Mouse (Mus musculus) CD4-positive, CD25-positive, alpha-beta regulatory T cell, adult 4 months (primary cell): Measurements from ENCODE around the gene Ergic3. TPM values are rescaled to one million over a fixed set of nuclear protein-coding genes. Genes with fewer than 3 reads are reported as not detected.

Source experiments
- ATAC-seq: one replicate; pipeline ENCODE4 v1.8.0; 2017
- polyA plus RNA-seq, 2 experiments: library from polyadenylated mRNA; unstranded; fragments of 100-300 nt; shearing (Covaris generic); gene quantifications; one replicate each; pipeline ENCODE4 v1.2.1; 2017

The Ergic3 gene
- polyA plus RNA-seq: 100 to 1,000 TPM; 131 to 182 TPM

- ATAC-seq: peak; percentile 99
Measured at GRCm38 (mm10) chr2:156007888-156008532, at the start of gene Ergic3, which contains the start of gene 6430550D23Rik. Gene Ergic3, plus strand, starts transcription at chr2:156008045. Gene 6430550D23Rik, minus strand, starts transcription at chr2:156007977.

GRCm38 (mm10) chr2:155959981-155960380, 47.9 kb upstream of the Ergic3 start:
- no peak for ATAC-seq

- ATAC-seq: no peak
Measured at GRCm38 (mm10) chr2:155961862-155962261, 46.0 kb upstream of the Ergic3 start.

GRCm38 (mm10) chr2:155962991-155963390, 44.9 kb upstream of the Ergic3 start:
- no peak for ATAC-seq

- ATAC-seq: no peak
Measured at GRCm38 (mm10) chr2:155973348-155973747, 34.5 kb upstream of the Ergic3 start.

- ATAC-seq: no peak
Measured at GRCm38 (mm10) chr2:155974087-155974731, 33.6 kb upstream of the Ergic3 start.

GRCm38 (mm10) chr2:155979328-155979991, 28.4 kb upstream of the Ergic3 start:
- peak; percentile 98 for ATAC-seq

GRCm38 (mm10) chr2:155985776-155986175, 22.1 kb upstream of the Ergic3 start:
- no peak for ATAC-seq

GRCm38 (mm10) chr2:155987131-155987530, 20.7 kb upstream of the Ergic3 start:
- ATAC-seq: no peak

GRCm38 (mm10) chr2:155989085-155989484, 18.8 kb upstream of the Ergic3 start:
- no peak for ATAC-seq

GRCm38 (mm10) chr2:155991151-155991550, 16.7 kb upstream of the Ergic3 start:
- ATAC-seq: no peak

GRCm38 (mm10) chr2:155991863-155992321, 16.0 kb upstream of the Ergic3 start:
- ATAC-seq: no peak

- ATAC-seq: no peak
Measured at GRCm38 (mm10) chr2:156005393-156005792, 2.5 kb upstream of the Ergic3 start.

GRCm38 (mm10) chr2:156018106-156018505, 10.3 kb downstream of the Ergic3 start:
- no peak for ATAC-seq

GRCm38 (mm10) chr2:156021219-156021618, 13.4 kb downstream of the Ergic3 start:
- no peak for ATAC-seq

- ATAC-seq: no peak
Measured at GRCm38 (mm10) chr2:156021765-156022164, 13.9 kb downstream of the Ergic3 start.

GRCm38 (mm10) chr2:156025482-156025881, 17.6 kb downstream of the Ergic3 start:
- ATAC-seq: no peak

- no peak for ATAC-seq
Measured at GRCm38 (mm10) chr2:156039390-156039789, 31.5 kb downstream of the Ergic3 start.

GRCm38 (mm10) chr2:156042903-156043302, 35.1 kb downstream of the Ergic3 start:
- ATAC-seq: no peak

GRCm38 (mm10) chr2:156047929-156048328, 40.1 kb downstream of the Ergic3 start:
- ATAC-seq: peak; percentile 61

GRCm38 (mm10) chr2:156052816-156053215, 45.0 kb downstream of the Ergic3 start, which contains the start of gene Fer1l4:
Gene Fer1l4, minus strand, starts transcription at chr2:156052947.
- no peak for ATAC-seq

GRCm38 (mm10) chr2:156065099-156066041, 57.5 kb downstream of the Ergic3 start, which contains the start of gene Spag4:
Gene Spag4, plus strand, starts transcription at chr2:156065175.
- ATAC-seq: peak; percentile 88
